ENCODE assay signal across 9 mouse cellular contexts in the genomic region with DNA sequence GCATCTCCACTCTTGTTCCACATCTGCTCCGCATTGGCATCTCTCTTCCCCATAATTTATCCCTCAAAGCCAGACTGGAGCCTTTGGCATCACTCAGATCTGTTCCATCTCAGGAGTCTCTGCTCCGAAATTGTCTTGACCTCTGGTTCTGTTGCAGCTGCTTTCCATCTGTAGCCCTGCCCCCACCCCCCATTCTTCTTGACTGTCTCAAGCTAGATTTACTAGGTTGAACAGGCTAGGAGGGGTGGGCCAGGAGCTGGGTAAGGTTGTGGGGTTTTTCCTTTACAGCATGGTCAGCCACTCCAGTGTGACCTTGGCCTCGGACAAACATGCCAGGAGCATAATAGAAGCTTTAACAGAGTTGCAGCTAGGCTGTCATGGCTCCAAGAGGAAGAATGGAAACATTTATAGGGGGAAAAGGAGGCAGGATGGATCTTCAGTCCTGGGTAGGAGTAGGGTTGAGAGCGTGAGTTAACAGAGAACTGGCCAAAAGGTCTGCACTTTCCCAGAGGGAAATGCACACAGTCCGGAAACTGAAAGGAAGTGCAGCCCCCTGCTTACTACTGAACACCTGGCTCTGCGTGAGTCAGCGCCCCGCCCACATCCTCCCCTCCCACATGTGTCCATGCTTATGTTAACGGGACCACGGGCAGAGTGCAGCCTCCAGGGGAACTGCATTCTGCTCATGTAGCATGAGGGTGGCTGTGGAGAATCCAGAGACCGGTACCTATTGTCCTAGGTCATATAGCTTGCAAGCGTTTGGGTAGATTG. TPM values are rescaled to one million over a fixed set of nuclear protein-coding genes. Genes with fewer than 3 reads are reported as not detected.
DNase-seq lines count a peak whose midpoint lies in the region; ATAC-seq lines count a peak whose summit lies in the region.
"Had no signal": no experiment of that assay in that cellular context is flagged by ENCODE, and none has a peak within 500 bp of the region (broad histone marks: within the 10 kb centered on the region; RNA-seq: fewer than 3 reads in every experiment).

No protein-coding gene starts in this region.

- no peak overlapping the region for H3K9ac ChIP-seq in heart, embryonic 11.5 days (ENCODE audit: low read depth, low read length)
- no peak overlapping the region for H3K9ac ChIP-seq in embryonic facial prominence, embryonic 11.5 days (replicated peaks; ENCODE audit: low read length)
- H3K9ac ChIP-seq in limb, embryonic 12.5 days (replicated peaks), result no peak overlapping the region; the same call in 1 of the 2 replicates
- H3K9ac ChIP-seq in forebrain, embryonic 13.5 days, result no peak overlapping the region

- 57% methylated on average over 12 of the region's 12 CpGs for WGBS in heart, embryonic 11.5 days (ENCODE audit: insufficient replicate concordance)
- 32% methylated on average over 12 of the region's 12 CpGs for WGBS in embryonic facial prominence, embryonic 11.5 days
- 22% methylated on average over 12 of the region's 12 CpGs for WGBS in limb, embryonic 12.5 days
- WGBS in forebrain, embryonic 13.5 days, result 75% methylated on average over 12 of the region's 12 CpGs

- no peaks in the 10 kb centered on the region for H3K9me3 ChIP-seq in heart, embryonic 11.5 days (replicated peaks; ENCODE audit: control insufficient read depth, low read length)
- H3K9me3 ChIP-seq in embryonic facial prominence, embryonic 11.5 days (replicated peaks; ENCODE audit: control insufficient read depth, low read length), result no peaks in the 10 kb centered on the region
- H3K9me3 ChIP-seq in limb, embryonic 12.5 days, result no peaks in the 10 kb centered on the region
- no peaks in the 10 kb centered on the region for H3K9me3 ChIP-seq in forebrain, embryonic 13.5 days (replicated peaks)

- peak; percentile 90 for DNase-seq in heart, adult 11 months
- DNase-seq in CD4-positive helper T cell, adult 2 months (ENCODE audit: low read depth, low spot score), result peak; percentile 46
- DNase-seq in embryonic facial prominence, embryonic 11.5 days (ENCODE audit: low spot score), result peak; percentile 73
- DNase-seq in retina, embryonic 14.5 days (ENCODE audit: low spot score), result no peak
- DNase-seq in ovary, postnatal 14 days (ENCODE audit: low spot score), result no peak

- no peak; the same call in 1 of the 2 replicates for ATAC-seq in heart, embryonic 11.5 days (replicated peaks; ENCODE audit: insufficient number of reproducible peaks, low FRiP score, low TSS enrichment)
- peak; percentile 62; the same call in 1 of the 2 replicates for ATAC-seq in embryonic facial prominence, embryonic 11.5 days (replicated peaks; ENCODE audit: insufficient number of reproducible peaks, low FRiP score, low TSS enrichment, low read depth)
- peak; percentile 68 for ATAC-seq in limb, embryonic 12.5 days (ENCODE audit: insufficient number of reproducible peaks, insufficient read depth, low FRiP score, low TSS enrichment, low read depth)
- ATAC-seq in forebrain, embryonic 13.5 days, result no peak

- H3K36me3 ChIP-seq in heart, embryonic 11.5 days (ENCODE audit: control insufficient read depth, insufficient read depth, low read length), result no peaks in the 10 kb centered on the region
- H3K36me3 ChIP-seq in embryonic facial prominence, embryonic 11.5 days (replicated peaks; ENCODE audit: control insufficient read depth, insufficient read depth, low read depth, low read length), result no peaks in the 10 kb centered on the region
- no peaks in the 10 kb centered on the region for H3K36me3 ChIP-seq in limb, embryonic 12.5 days
- H3K36me3 ChIP-seq in forebrain, embryonic 13.5 days (ENCODE audit: poor library complexity, severe bottlenecking), result no peaks in the 10 kb centered on the region

- no peak overlapping the region for H3K4me3 ChIP-seq in heart, embryonic 11.5 days (ENCODE audit: low read depth, low read length)
- no peak overlapping the region for H3K4me3 ChIP-seq in embryonic facial prominence, embryonic 11.5 days (ENCODE audit: low read depth, low read length)
- H3K4me3 ChIP-seq in limb, embryonic 12.5 days (replicated peaks), result no peak overlapping the region
- H3K4me3 ChIP-seq in forebrain, embryonic 13.5 days, result no peak overlapping the region
- H3K4me3 ChIP-seq: left cerebral cortex, adult 2 months had no signal

- no peaks in the 10 kb centered on the region for H3K27me3 ChIP-seq in heart, embryonic 11.5 days (ENCODE audit: control insufficient read depth, insufficient read depth, low read length)
- no peaks in the 10 kb centered on the region for H3K27me3 ChIP-seq in embryonic facial prominence, embryonic 11.5 days (ENCODE audit: control insufficient read depth, insufficient read depth, low read length)
- H3K27me3 ChIP-seq in limb, embryonic 12.5 days, result no peaks in the 10 kb centered on the region
- H3K27me3 ChIP-seq in forebrain, embryonic 13.5 days, result no peaks in the 10 kb centered on the region

- H3K4me2 ChIP-seq in heart, embryonic 11.5 days, result no peak overlapping the region
- no peak overlapping the region for H3K4me2 ChIP-seq in embryonic facial prominence, embryonic 11.5 days (ENCODE audit: low read depth, low read length)
- peak overlapping the region; percentile 26 for H3K4me2 ChIP-seq in limb, embryonic 12.5 days
- H3K4me2 ChIP-seq in forebrain, embryonic 13.5 days, result no peak overlapping the region

- no peak overlapping the region for H3K27ac ChIP-seq in heart, embryonic 11.5 days (ENCODE audit: low read depth, low read length)
- no peak overlapping the region for H3K27ac ChIP-seq in embryonic facial prominence, embryonic 11.5 days (replicated peaks; ENCODE audit: low read depth, low read length)
- peak overlapping the region; percentile 80; the same call in 1 of the 2 replicates for H3K27ac ChIP-seq in limb, embryonic 12.5 days
- no peak overlapping the region for H3K27ac ChIP-seq in forebrain, embryonic 13.5 days
- H3K27ac ChIP-seq: left cerebral cortex, adult 2 months had no signal

- peaks cover 3% of the 10 kb centered on the region; the same call in 1 of the 2 replicates for H3K4me1 ChIP-seq in heart, embryonic 11.5 days (ENCODE audit: control insufficient read depth, insufficient read depth, low read length)
- no peaks in the 10 kb centered on the region; the same call in 1 of the 2 replicates for H3K4me1 ChIP-seq in embryonic facial prominence, embryonic 11.5 days (ENCODE audit: control insufficient read depth, insufficient read depth, low read length)
- peaks cover 13% of the 10 kb centered on the region for H3K4me1 ChIP-seq in limb, embryonic 12.5 days (replicated peaks)
- H3K4me1 ChIP-seq in forebrain, embryonic 13.5 days, result no peaks in the 10 kb centered on the region

RNA-seq across cellular contexts. Expression of gene Sh3gl3, which starts 30.6 kb away (rescaled TPM):
- polyA plus RNA-seq in heart, embryonic 11.5 days (2014; fragmentation: Nextera tagmentation; extraction: Ambion mirVana), result 5.8 and 6.6 TPM in 2 replicates
- polyA plus RNA-seq in embryonic facial prominence, embryonic 11.5 days (2014; fragmentation: Nextera tagmentation; extraction: Ambion mirVana), result 38.4 and 42.6 TPM in 2 replicates
- polyA plus RNA-seq in limb, embryonic 12.5 days (2016; fragmentation: Nextera tagmentation; extraction: Ambion mirVana), result 25.7 and 26.1 TPM in 2 replicates
- 26.4 and 27.5 TPM in 2 replicates for polyA plus RNA-seq in forebrain, embryonic 13.5 days (2015; fragmentation: Nextera tagmentation; extraction: Ambion mirVana)

Comparison
In these comparisons a context has a peak if more than half of its experiments do, and no peak if none do; other contexts are left out.
1. DNase-seq: peak in heart, adult 11 months (single experiment), CD4-positive helper T cell, adult 2 months (single experiment) and embryonic facial prominence, embryonic 11.5 days (single experiment); none in retina, embryonic 14.5 days (single experiment) and ovary, postnatal 14 days (single experiment).
2. ATAC-seq: peak in embryonic facial prominence, embryonic 11.5 days (single experiment) and limb, embryonic 12.5 days (single experiment); none in heart, embryonic 11.5 days (single experiment) and forebrain, embryonic 13.5 days (single experiment).